Mouse (Mus musculus) liver, adult 2 months (tissue): ENCODE results near the gene Ubxn6. TPM values are rescaled to one million over a fixed set of nuclear protein-coding genes. Genes with fewer than 3 reads are reported as not detected.
"Not testable (repeated sequence)": the region's sequence is repeated elsewhere in the genome, so short reads cannot be mapped to it uniquely, and the experiment has no call there.

ENCODE experiments used
- DNase-seq: peaks from one replicate; pipeline ENCODE4 v3.0.0-alpha.2; 2011; ENCODE audit warnings: low read depth, low spot score; ENCODE audit errors: extremely low read depth
- H3K27ac ChIP-seq: fragments of 200-500 bp; replicated peaks from 2 replicates; pipeline ENCODE4 v1.5.1; 2012; ENCODE audit warnings: low read depth, mild to moderate bottlenecking, control low read depth, inconsistent platforms, low read length; ENCODE audit not compliant: insufficient read depth
- H3K27me3 ChIP-seq: fragments of 200-500 bp; 2 replicates; pipeline ENCODE4 v1.6.1; 2012; ENCODE audit warnings: mild to moderate bottlenecking, moderate library complexity, low read length, inconsistent platforms; ENCODE audit not compliant: control insufficient read depth, insufficient read depth
- H3K36me3 ChIP-seq: fragments of 200-500 bp; 2 replicates; pipeline ENCODE4 v1.6.1; 2012; ENCODE audit warnings: low read length, inconsistent platforms; ENCODE audit not compliant: control insufficient read depth, insufficient read depth
- H3K4me1 ChIP-seq: fragments of 200-500 bp; 2 replicates; pipeline ENCODE4 v1.6.1; 2011; ENCODE audit warnings: low read length; ENCODE audit not compliant: control insufficient read depth, insufficient read depth
- H3K4me3 ChIP-seq: fragments of 200-500 bp; 2 replicates; pipeline ENCODE4 v1.5.1; 2011; ENCODE audit warnings: low read depth, mild to moderate bottlenecking, control low read depth, low read length, moderate library complexity; ENCODE audit not compliant: insufficient read depth
- H3K79me2 ChIP-seq: fragments of 200-500 bp; 2 replicates; pipeline ENCODE4 v1.6.1; 2012; ENCODE audit warnings: inconsistent platforms, mild to moderate bottlenecking, low read length, moderate library complexity; ENCODE audit not compliant: control insufficient read depth, insufficient read depth
- H3K9ac ChIP-seq: fragments of 200-500 bp; 2 replicates; pipeline ENCODE4 v1.6.1; 2012; ENCODE audit warnings: low read depth, mild to moderate bottlenecking, control low read depth, inconsistent platforms, low read length
- CTCF ChIP-seq: fragments of 200-500 bp; IDR thresholded peaks from 2 replicates; pipeline ENCODE4 v1.5.1; 2011; ENCODE audit warnings: low read depth, low read length, control low read depth
- POLR2A ChIP-seq: fragments of 200-500 bp; IDR thresholded peaks from 2 replicates; pipeline ENCODE4 v1.6.1; 2011; ENCODE audit warnings: low read length, control low read depth; ENCODE audit not compliant: insufficient read depth; ENCODE audit errors: extremely low read depth
- WGBS: fragments of 180-500 bp; shearing (Covaris S2); methylation state at CpG from one replicate; pipeline ENCODE4 v1.1.7; 2018; 5-methylcytosine and 5-hydroxymethylcytosine counted together
- polyA plus RNA-seq: library from polyadenylated mRNA; depleted of rRNA; stranded (reverse); fragments of >200 nt; gene quantifications from 2 replicates; pipeline ENCODE4 v1.2.3, GENCODE M21; 2012
- total RNA-seq: library from RNA; depleted of rRNA; stranded (reverse); fragments of >200 nt; gene quantifications from 2 replicates; pipeline ENCODE4 v1.2.3, GENCODE M21; 2014

The Ubxn6 gene
- total and polyA plus RNA-seq, 2 experiments: 34.9 to 55.8 TPM

DNA sequence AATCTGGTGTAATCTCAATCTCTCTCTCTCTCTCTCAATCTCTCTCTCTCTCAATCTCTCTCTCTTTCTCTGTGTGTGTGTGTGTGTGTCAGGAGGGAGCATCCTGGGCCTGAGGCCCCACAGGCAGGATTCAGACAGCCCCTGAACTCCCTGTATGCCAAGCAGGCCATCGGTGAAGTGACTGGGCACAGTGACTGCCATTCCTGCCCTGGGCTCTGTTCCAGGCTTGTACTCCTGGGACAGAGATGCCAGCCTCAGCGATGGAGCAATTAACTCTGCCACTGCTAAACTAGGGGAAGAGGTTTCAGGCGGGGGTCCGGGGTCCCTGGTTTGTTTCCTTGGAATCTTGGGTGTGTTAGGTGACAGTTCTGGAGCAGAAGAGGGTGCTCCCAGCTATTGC is 35.7 kb upstream of the Ubxn6 start:
- no peaks in the 10 kb centered on the region for H3K79me2 ChIP-seq
- no peak for TF ChIP-seq CTCF
- no peak for TF ChIP-seq POLR2A
- H3K4me3 ChIP-seq: no peak overlapping the region
- 30% methylated on average over 4 of the region's 4 CpGs for WGBS
- H3K27ac ChIP-seq: peak overlapping the region; percentile 62; the same call in 1 of the 2 replicates
- H3K4me1 ChIP-seq: peaks cover 35% of the 10 kb centered on the region
- H3K9ac ChIP-seq: no peak overlapping the region
- peak; percentile 75 for DNase-seq
- no peaks in the 10 kb centered on the region for H3K27me3 ChIP-seq
- H3K36me3 ChIP-seq: peaks cover 6% of the 10 kb centered on the region; the same call in 1 of the 2 replicates

- Histone ChIP-seq H3K4me1 (peaks cover 28% of the 10 kb centered on the region), H3K27me3 (no peaks in the 10 kb centered on the region), H3K79me2 (no peaks in the 10 kb centered on the region), H3K4me3 (no peak within 1 kb of the TSS), H3K36me3 (peaks cover 3% of the 10 kb centered on the region; the same call in 1 of the 2 replicates), H3K9ac (peak within 1 kb of the TSS; percentile 20; the same call in 1 of the 2 replicates), H3K27ac (peak within 1 kb of the TSS; percentile 85)
- 41% methylated on average over 10 of the region's 10 CpGs for WGBS
- peak; percentile 70 for DNase-seq
- no peak for TF ChIP-seq CTCF
- TF ChIP-seq POLR2A: 0 out of 2 replicates have a peak, but pooled peaks have one; percentile 13
Measured at GRCm38 (mm10) chr17:56109219-56110051, 34.6 kb upstream of the Ubxn6 start, which contains the start of gene Plin4. Gene Plin4, minus strand, starts transcription at chr17:56109803.

GRCm38 (mm10) chr17:56108334-56109044 is 33.7 kb upstream of the Ubxn6 start:
- TF ChIP-seq POLR2A (0 out of 2 replicates have a peak, but pooled peaks have one; percentile 18), CTCF (no peak)
- H3K79me2 ChIP-seq: no peaks in the 10 kb centered on the region
- 25% methylated on average over 6 of the region's 6 CpGs for WGBS

GRCm38 (mm10) chr17:56107736-56108135 is 32.9 kb upstream of the Ubxn6 start:
- peaks cover 22% of the 10 kb centered on the region for H3K4me1 ChIP-seq
- DNase-seq: no peak
- peaks cover 3% of the 10 kb centered on the region; the same call in 1 of the 2 replicates for H3K36me3 ChIP-seq
- H3K27ac ChIP-seq: no peak overlapping the region
- 69% methylated on average over 2 of the region's 2 CpGs for WGBS
- H3K79me2 ChIP-seq: no peaks in the 10 kb centered on the region
- H3K4me3 ChIP-seq: no peak overlapping the region
- no peak for TF ChIP-seq CTCF
- no peaks in the 10 kb centered on the region for H3K27me3 ChIP-seq
- no peak overlapping the region for H3K9ac ChIP-seq

More at GRCm38 (mm10) chr17:56108334-56109044, 33.7 kb upstream of the Ubxn6 start:
- Histone ChIP-seq H3K27ac (peak overlapping the region; percentile 85), H3K36me3 (peaks cover 3% of the 10 kb centered on the region; the same call in 1 of the 2 replicates), H3K4me3 (no peak overlapping the region), H3K9ac (peak overlapping the region; percentile 20; the same call in 1 of the 2 replicates), H3K27me3 (no peaks in the 10 kb centered on the region), H3K4me1 (peaks cover 26% of the 10 kb centered on the region)
- DNase-seq: peak; percentile 93

DNA sequence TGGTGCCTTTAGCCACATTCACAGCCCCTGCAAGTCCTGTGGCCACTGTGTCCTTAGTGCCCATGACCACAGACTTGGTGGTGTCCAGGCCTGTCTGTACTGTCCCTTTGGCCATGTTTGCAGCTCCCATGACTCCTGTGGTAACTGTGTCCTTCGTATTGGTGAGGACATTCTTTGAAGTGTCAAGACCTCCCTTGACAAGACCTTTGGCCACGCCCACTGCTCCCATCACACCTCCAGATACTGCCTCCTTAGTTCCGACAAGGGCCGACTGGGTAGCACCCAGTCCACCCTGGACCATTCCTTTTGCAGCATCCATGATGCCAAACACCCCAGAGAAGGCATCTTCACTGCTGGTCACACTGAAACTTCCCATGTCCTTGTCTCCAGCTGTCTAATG is 32.2 kb upstream of the Ubxn6 start:
- H3K4me3 ChIP-seq: no peak overlapping the region
- no peak overlapping the region for H3K9ac ChIP-seq
- no peak overlapping the region for H3K27ac ChIP-seq
- H3K79me2 ChIP-seq: no peaks in the 10 kb centered on the region
- DNase-seq: no peak
- TF ChIP-seq POLR2A (no peak), CTCF (no peak)
- H3K36me3 ChIP-seq: 0 out of 2 replicates have a peak, but pooled peaks cover 3% of the 10 kb centered on the region
- no peaks in the 10 kb centered on the region for H3K27me3 ChIP-seq
- peaks cover 22% of the 10 kb centered on the region for H3K4me1 ChIP-seq
- WGBS: 87% methylated on average over 4 of the region's 4 CpGs

DNA sequence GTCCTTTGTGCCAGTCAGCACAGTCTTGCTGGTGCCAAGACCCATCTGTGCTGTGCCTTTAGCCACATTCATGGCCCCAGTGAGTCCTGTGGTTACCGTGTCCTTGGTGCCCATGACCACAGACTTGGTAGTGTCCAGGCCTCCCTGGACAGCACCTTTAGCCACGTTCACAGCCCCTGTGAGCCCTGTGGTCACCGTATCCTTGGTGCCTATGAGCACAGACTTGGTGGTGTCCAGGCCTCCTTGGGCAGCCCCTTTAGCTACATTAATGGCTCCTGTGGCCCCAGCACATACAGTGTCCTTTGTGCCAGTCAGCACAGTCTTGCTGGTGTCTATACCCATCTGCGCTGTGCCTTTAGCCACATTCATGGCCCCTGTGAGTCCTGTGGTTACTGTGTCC is 31.6 kb upstream of the Ubxn6 start:
- not testable (repeated sequence) for H3K36me3 ChIP-seq, DNase-seq, H3K27me3 ChIP-seq, H3K4me3 ChIP-seq, H3K9ac ChIP-seq, H3K27ac ChIP-seq, H3K79me2 ChIP-seq
- 97% methylated on average over 4 of the region's 4 CpGs for whole genome bisulfite sequencing
- H3K4me1 ChIP-seq: peaks cover 22% of the 10 kb centered on the region

DNA sequence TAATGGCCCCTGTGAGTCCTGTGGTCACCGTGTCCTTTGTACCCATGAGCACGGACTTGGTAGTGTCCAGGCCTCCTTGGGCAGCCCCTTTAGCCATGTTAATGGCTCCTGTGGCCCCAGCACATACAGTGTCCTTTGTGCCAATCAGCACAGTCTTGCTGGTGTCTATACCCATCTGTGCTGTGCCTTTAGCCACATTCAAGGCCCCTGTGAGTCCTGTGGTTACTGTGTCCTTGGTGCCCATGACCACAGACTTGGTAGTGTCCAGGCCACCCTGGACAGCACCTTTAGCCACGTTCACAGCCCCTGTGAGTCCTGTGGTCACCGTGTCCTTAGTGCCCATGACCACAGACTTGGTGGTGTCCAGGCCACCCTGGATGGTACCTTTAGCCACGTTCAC is 30.0 kb upstream of the Ubxn6 start:
- not testable (repeated sequence) for H3K36me3 ChIP-seq, H3K27me3 ChIP-seq, DNase-seq, H3K9ac ChIP-seq, H3K27ac ChIP-seq, H3K4me3 ChIP-seq, H3K79me2 ChIP-seq
- peaks cover 19% of the 10 kb centered on the region for H3K4me1 ChIP-seq
- WGBS: 98% methylated on average over 3 of the region's 5 CpGs
